Mouse (Mus musculus) forebrain, embryonic 16.5 days (tissue): ENCODE measurements around the gene Cacna2d3. TPM values are rescaled to one million over a fixed set of nuclear protein-coding genes. Genes with fewer than 3 reads are reported as not detected.
A peak's percentile ranks its signal among the peaks of the same experiment; 100 is the strongest.

Experiments used
- ATAC-seq: fragments of 200-750 bp; cut with Nextera tagmentation; 2 replicates; pipeline ENCODE4 v1.8.0; 2017; ENCODE audit warnings: mild to moderate bottlenecking, moderate library complexity
- H3K27ac ChIP-seq: fragments of 300-500 bp; sonication (generic); 2 replicates; pipeline ENCODE4 v1.5.1; 2014; ENCODE audit warnings: low read length, control low read depth
- H3K27me3 ChIP-seq: fragments of 300-500 bp; sonication (generic); replicated peaks from 2 replicates; pipeline ENCODE4 v1.6.1; 2014; ENCODE audit warnings: low read length; ENCODE audit not compliant: control insufficient read depth, insufficient read depth
- H3K36me3 ChIP-seq: fragments of 300-500 bp; sonication (generic); 2 replicates; pipeline ENCODE4 v1.6.1; 2014; ENCODE audit not compliant: control insufficient read depth, insufficient read depth
- H3K4me1 ChIP-seq: fragments of 300-500 bp; sonication (generic); replicated peaks from 2 replicates; pipeline ENCODE4 v1.6.1; 2014; ENCODE audit warnings: low read length; ENCODE audit not compliant: control insufficient read depth, insufficient read depth
- H3K4me2 ChIP-seq: fragments of 300-500 bp; sonication (generic); 2 replicates; pipeline ENCODE4 v1.6.1; 2014; ENCODE audit warnings: mild to moderate bottlenecking, low read length, control low read depth
- H3K4me3 ChIP-seq: fragments of 300-500 bp; sonication (generic); replicated peaks from 2 replicates; pipeline ENCODE4 v1.5.1; 2014; ENCODE audit warnings: mild to moderate bottlenecking, low read length, control low read depth
- H3K9ac ChIP-seq: fragments of 300-500 bp; sonication (generic); replicated peaks from 2 replicates; pipeline ENCODE4 v1.6.1; 2014; ENCODE audit warnings: low read depth, low read length, control low read depth
- H3K9me3 ChIP-seq: fragments of 300-500 bp; sonication (generic); 2 replicates; pipeline ENCODE4 v1.6.1; 2016; ENCODE audit warnings: low read length; ENCODE audit not compliant: control insufficient read depth
- WGBS: fragments of 180-500 bp; shearing (Covaris S2); extraction: QIAGEN DNeasy Blood & Tissue Kit; methylation state at CpG from one replicate; pipeline ENCODE4 v1.1.7; 2014; 5-methylcytosine and 5-hydroxymethylcytosine counted together
- polyA plus RNA-seq: library from polyadenylated mRNA; unstranded; fragments of >200 nt; fragmentation: Nextera tagmentation; extraction: Ambion mirVana; gene quantifications from 2 replicates; pipeline ENCODE4 v1.2.1, GENCODE M21; 2015

The Cacna2d3 gene
- 23.5 and 34.0 TPM in 2 replicates for polyA plus RNA-seq

DNA sequence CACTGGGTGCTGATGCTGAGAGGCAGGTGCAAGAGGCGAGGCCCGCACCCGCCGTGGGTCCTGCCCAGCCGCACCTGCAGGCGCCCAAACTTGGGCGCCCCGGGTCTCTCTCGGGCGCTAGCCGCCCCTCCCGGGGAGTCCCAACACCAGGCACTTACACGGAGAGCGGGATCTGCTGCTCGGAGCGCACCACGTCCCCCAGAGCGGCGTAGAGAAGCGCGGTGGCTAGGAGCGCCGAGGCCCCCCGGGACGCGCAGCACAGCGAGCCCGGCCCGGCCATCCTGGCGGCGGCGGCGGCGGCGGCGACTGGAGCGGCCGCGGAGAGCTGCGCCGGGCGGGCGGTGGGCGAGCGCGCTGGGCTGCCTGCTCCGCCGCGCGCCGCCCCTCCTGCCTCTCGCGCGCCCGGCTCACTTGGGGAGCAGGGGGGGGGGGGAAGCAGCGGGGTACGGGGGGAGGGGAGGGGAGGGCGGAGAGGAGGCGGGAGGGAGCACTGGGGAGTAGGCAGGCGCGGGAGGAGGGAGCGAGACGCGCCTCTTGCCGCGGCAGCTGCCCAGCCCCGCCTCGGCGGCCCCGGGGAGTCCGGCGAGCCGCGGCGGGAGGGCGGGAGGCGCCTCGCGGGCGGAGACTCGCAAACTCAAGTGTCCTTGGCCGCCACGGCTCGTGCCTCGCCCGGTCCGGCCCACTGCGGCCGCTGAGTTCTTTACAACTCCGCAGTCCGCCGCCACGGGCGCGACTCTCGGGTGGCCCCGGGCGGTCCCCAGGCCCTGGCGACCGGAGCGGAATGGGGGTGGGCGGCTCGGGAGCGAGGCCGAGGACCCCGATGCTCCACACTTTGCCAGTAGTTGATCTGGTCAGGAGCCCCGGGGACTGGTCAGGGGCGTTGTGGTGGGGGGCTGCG lies at the start of gene Cacna2d3:
Gene Cacna2d3, minus strand, starts transcription at position 377 of the 898 bp plus-strand sequence.
- WGBS, result under 1% methylated on average over 77 of the region's 109 CpGs
- H3K4me2 ChIP-seq, result peak within 1 kb of the TSS; percentile 98
- peak; percentile 84 for ATAC-seq
- H3K9me3 ChIP-seq, result no peaks in the 10 kb centered on the region
- H3K27me3 ChIP-seq, result peaks cover 6% of the 10 kb centered on the region
- no peaks in the 10 kb centered on the region for H3K36me3 ChIP-seq
- peak within 1 kb of the TSS; percentile 81 for H3K9ac ChIP-seq
- peak within 1 kb of the TSS; percentile 69 for H3K27ac ChIP-seq
- H3K4me3 ChIP-seq, result peak within 1 kb of the TSS; percentile 83
- H3K4me1 ChIP-seq, result peaks cover 34% of the 10 kb centered on the region

DNA sequence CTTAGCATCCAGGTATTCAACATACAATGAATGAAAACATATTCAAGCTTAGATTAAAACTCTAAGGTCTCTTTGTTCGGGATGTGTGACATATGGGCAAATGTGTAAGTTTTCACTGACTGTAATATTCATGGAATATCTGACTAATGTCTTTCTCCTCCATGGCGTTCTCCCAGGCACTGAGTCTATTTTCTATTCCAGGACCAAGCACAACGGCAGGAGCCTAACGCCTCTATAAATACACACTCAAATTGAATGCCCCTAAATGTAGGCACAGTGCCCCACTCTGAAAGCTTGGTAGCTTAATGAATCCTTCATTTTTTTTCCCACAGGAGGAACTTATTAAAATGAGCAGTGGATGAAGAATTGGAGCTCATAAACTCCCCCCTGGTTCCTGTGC lies 47.8 kb upstream of the Cacna2d3 start:
- H3K4me3 ChIP-seq, result no peak overlapping the region
- no peaks in the 10 kb centered on the region for H3K36me3 ChIP-seq
- ATAC-seq, result no peak
- no peak overlapping the region for H3K27ac ChIP-seq
- no peaks in the 10 kb centered on the region for H3K9me3 ChIP-seq
- 72% methylated on average over 4 of the region's 4 CpGs for WGBS
- H3K4me2 ChIP-seq, result no peak overlapping the region
- H3K27me3 ChIP-seq, result no peaks in the 10 kb centered on the region
- H3K9ac ChIP-seq, result no peak overlapping the region
- H3K4me1 ChIP-seq, result no peaks in the 10 kb centered on the region

DNA sequence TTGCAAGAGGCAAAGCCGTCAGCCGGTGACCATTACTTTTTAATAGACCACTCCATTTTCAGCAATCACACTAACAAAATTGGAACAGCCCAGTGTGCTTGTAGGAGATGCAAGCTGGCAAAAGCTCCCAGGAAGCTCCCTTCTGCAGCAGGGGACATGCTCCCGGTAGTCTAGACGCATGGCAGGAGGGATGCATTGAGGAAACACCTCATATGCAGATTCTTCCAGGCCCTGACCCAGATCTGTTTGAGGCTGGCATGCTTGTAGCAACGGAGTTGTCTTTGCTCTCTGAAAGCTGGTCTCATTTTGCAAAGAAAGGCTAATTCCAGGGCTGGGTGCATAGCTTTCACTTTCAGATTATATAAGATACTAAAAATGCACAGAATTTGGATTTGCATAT lies 31.2 kb upstream of the Cacna2d3 start:
- no peaks in the 10 kb centered on the region for H3K9me3 ChIP-seq
- WGBS, result 71% methylated on average over 5 of the region's 5 CpGs
- no peak overlapping the region for H3K4me3 ChIP-seq
- H3K4me1 ChIP-seq, result no peaks in the 10 kb centered on the region
- H3K36me3 ChIP-seq, result no peaks in the 10 kb centered on the region
- no peak overlapping the region for H3K27ac ChIP-seq
- no peak for ATAC-seq
- H3K27me3 ChIP-seq, result no peaks in the 10 kb centered on the region
- H3K9ac ChIP-seq, result no peak overlapping the region
- no peak overlapping the region for H3K4me2 ChIP-seq

DNA sequence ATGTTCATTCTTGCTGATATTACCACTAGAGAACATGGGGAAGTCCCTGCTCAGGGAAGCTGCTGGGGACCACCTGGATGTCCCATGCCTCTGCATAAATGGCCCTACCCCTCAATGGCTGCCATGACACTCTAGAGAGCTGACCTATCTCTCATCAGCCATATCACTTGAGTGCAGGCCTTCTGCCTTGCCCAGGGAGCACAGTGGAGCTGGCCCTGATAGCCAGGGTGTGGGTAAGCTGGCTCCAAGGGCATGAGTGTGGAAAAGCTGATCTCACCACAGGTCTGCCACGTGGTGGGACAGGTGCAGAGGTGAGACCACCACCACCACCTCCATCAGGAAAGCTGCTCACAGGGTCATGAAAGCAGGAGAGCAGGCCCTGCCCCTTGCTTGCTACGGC lies 17.1 kb upstream of the Cacna2d3 start:
- H3K4me3 ChIP-seq, result no peak overlapping the region
- no peak overlapping the region for H3K27ac ChIP-seq
- H3K9me3 ChIP-seq, result no peaks in the 10 kb centered on the region; the same call in 1 of the 2 replicates
- H3K36me3 ChIP-seq, result no peaks in the 10 kb centered on the region
- no peaks in the 10 kb centered on the region for H3K27me3 ChIP-seq
- H3K4me2 ChIP-seq, result no peak overlapping the region
- ATAC-seq, result no peak
- no peak overlapping the region for H3K9ac ChIP-seq
- WGBS, result 73% methylated on average over 2 of the region's 2 CpGs
- H3K4me1 ChIP-seq, result no peaks in the 10 kb centered on the region

GRCm38 (mm10) chr14:29730256-29730655 lies 8.6 kb upstream of the Cacna2d3 start:
- no peaks in the 10 kb centered on the region for H3K27me3 ChIP-seq
- H3K36me3 ChIP-seq, result no peaks in the 10 kb centered on the region
- 85% methylated on average over 4 of the region's 4 CpGs for WGBS
- no peak overlapping the region for H3K27ac ChIP-seq
- H3K4me3 ChIP-seq, result no peak overlapping the region
- H3K4me2 ChIP-seq, result no peak overlapping the region
- no peak overlapping the region for H3K9ac ChIP-seq
- no peaks in the 10 kb centered on the region for H3K4me1 ChIP-seq
- H3K9me3 ChIP-seq, result no peaks in the 10 kb centered on the region; the same call in 1 of the 2 replicates
- no peak for ATAC-seq

DNA sequence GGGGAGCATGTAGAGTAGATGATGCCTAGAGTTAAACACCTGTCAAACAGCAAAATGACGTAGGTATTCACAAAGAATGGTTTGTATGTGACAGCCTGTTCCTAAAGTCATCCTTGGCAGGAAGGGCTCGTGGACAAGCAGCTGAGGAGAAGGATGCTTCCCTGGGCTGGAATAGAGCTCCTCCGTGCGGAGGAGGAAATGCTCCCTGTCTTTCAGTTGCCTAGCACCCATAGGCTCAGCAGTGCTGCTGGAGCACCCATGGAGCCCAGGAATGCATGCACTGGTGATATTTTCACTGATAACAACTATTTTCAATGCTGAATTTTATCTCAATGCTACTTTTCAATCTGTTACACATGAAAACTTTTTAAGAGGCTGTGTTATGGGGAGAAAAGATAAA lies 7.3 kb upstream of the Cacna2d3 start:
- 85% methylated on average over 4 of the region's 4 CpGs for WGBS
- Histone ChIP-seq H3K4me1 (no peaks in the 10 kb centered on the region), H3K27me3 (peaks cover 4% of the 10 kb centered on the region), H3K4me2 (no peak overlapping the region), H3K27ac (no peak overlapping the region), H3K36me3 (no peaks in the 10 kb centered on the region), H3K9me3 (no peaks in the 10 kb centered on the region), H3K9ac (no peak overlapping the region), H3K4me3 (no peak overlapping the region)
- no peak for ATAC-seq

- Histone ChIP-seq H3K9me3 (no peaks in the 10 kb centered on the region), H3K27me3 (peaks cover 6% of the 10 kb centered on the region), H3K4me1 (peaks cover 9% of the 10 kb centered on the region), H3K9ac (no peak overlapping the region), H3K4me3 (no peak overlapping the region), H3K4me2 (no peak overlapping the region), H3K27ac (no peak overlapping the region), H3K36me3 (no peaks in the 10 kb centered on the region)
- WGBS, result 67% methylated on average over 9 of the region's 9 CpGs
- ATAC-seq, result no peak
These were observed 5.9 kb upstream of the Cacna2d3 start for GRCm38 (mm10) chr14:29727596-29727995.

GRCm38 (mm10) chr14:29723267-29723666 lies 1.6 kb upstream of the Cacna2d3 start:
- 9% methylated on average over 10 of the region's 10 CpGs for whole genome bisulfite sequencing
- peak overlapping the region; percentile 81 for H3K9ac ChIP-seq
- no peaks in the 10 kb centered on the region for H3K9me3 ChIP-seq
- peak overlapping the region; percentile 83 for H3K4me3 ChIP-seq
- H3K4me1 ChIP-seq, result peaks cover 34% of the 10 kb centered on the region
- H3K27me3 ChIP-seq, result peaks cover 6% of the 10 kb centered on the region
- no peak for ATAC-seq
- no peaks in the 10 kb centered on the region for H3K36me3 ChIP-seq
- H3K4me2 ChIP-seq, result peak overlapping the region; percentile 98
- no peak overlapping the region for H3K27ac ChIP-seq

GRCm38 (mm10) chr14:29722386-29723221 lies 940 bp upstream of the Cacna2d3 start:
- Histone ChIP-seq H3K9me3 (no peaks in the 10 kb centered on the region), H3K4me3 (peak overlapping the region; percentile 83), H3K4me1 (peaks cover 34% of the 10 kb centered on the region), H3K27me3 (peaks cover 6% of the 10 kb centered on the region), H3K9ac (peak overlapping the region; percentile 81), H3K4me2 (peak overlapping the region; percentile 98), H3K27ac (peak overlapping the region; percentile 69), H3K36me3 (no peaks in the 10 kb centered on the region)
- ATAC-seq, result peak; percentile 71
- under 1% methylated on average over 71 of the region's 76 CpGs for WGBS
